Mouse (Mus musculus): ENCODE results near the gene Rgs1. TPM values are rescaled to one million over a fixed set of nuclear protein-coding genes. Genes with fewer than 3 reads are reported as not detected.

Rgs1 gene
- polyA plus RNA-seq (2015; fragmentation: Nextera tagmentation; extraction: Ambion mirVana): 0.48 and 0.51 TPM in 2 replicates

GRCm38 (mm10) chr1:144248923-144249322 lies at the start of gene Rgs1:
Gene Rgs1, minus strand, starts transcription at chr1:144249242.
- no peaks in the 10 kb centered on the region for H3K4me1 ChIP-seq (replicated peaks)
- ATAC-seq (ENCODE audit: low read depth) (no peak), DNase-seq (no peak)
- H3K9ac ChIP-seq: no peak within 1 kb of the TSS
- no peaks in the 10 kb centered on the region for H3K9me3 ChIP-seq (replicated peaks)
- H3K4me3 ChIP-seq (replicated peaks): no peak within 1 kb of the TSS
- H3K27ac ChIP-seq: no peak within 1 kb of the TSS
- H3K36me3 ChIP-seq: no peaks in the 10 kb centered on the region
- no peaks in the 10 kb centered on the region for H3K27me3 ChIP-seq
- 33% methylated on average over 9 of the region's 9 CpGs for WGBS (ENCODE audit: insufficient replicate concordance)
- H3K4me2 ChIP-seq: no peak within 1 kb of the TSS

GRCm38 (mm10) chr1:144283020-144284014 lies 34.3 kb upstream of the Rgs1 start:
- no peaks in the 10 kb centered on the region for H3K27me3 ChIP-seq
- no peak overlapping the region for H3K9ac ChIP-seq
- WGBS (ENCODE audit: insufficient replicate concordance): 43% methylated on average over 3 of the region's 3 CpGs
- no peak overlapping the region for H3K27ac ChIP-seq
- DNase-seq (no peak), ATAC-seq (ENCODE audit: low read depth) (no peak)
- H3K4me1 ChIP-seq (replicated peaks): no peaks in the 10 kb centered on the region
- H3K36me3 ChIP-seq: no peaks in the 10 kb centered on the region
- H3K9me3 ChIP-seq (replicated peaks): no peaks in the 10 kb centered on the region
- H3K4me2 ChIP-seq: no peak overlapping the region
- H3K4me3 ChIP-seq (replicated peaks): no peak overlapping the region

- H3K27ac ChIP-seq: no peak overlapping the region
- H3K4me1 ChIP-seq (replicated peaks): no peaks in the 10 kb centered on the region
Observed at GRCm38 (mm10) chr1:144280056-144280455, 31.0 kb upstream of the Rgs1 start.

GRCm38 (mm10) chr1:144272991-144273390 lies 23.9 kb upstream of the Rgs1 start:
- DNase-seq: no peak
- H3K36me3 ChIP-seq: no peaks in the 10 kb centered on the region
- WGBS (ENCODE audit: insufficient replicate concordance): 59% methylated on average over 2 of the region's 2 CpGs
- H3K4me1 ChIP-seq (replicated peaks): no peaks in the 10 kb centered on the region
- no peak overlapping the region for H3K27ac ChIP-seq
- H3K27me3 ChIP-seq: no peaks in the 10 kb centered on the region
- no peak overlapping the region for H3K4me3 ChIP-seq (replicated peaks)
- no peak for ATAC-seq (ENCODE audit: low read depth)
- H3K9me3 ChIP-seq (replicated peaks): no peaks in the 10 kb centered on the region
- no peak overlapping the region for H3K4me2 ChIP-seq
- H3K9ac ChIP-seq: no peak overlapping the region

More at GRCm38 (mm10) chr1:144280056-144280455, 31.0 kb upstream of the Rgs1 start:
- no peaks in the 10 kb centered on the region for H3K9me3 ChIP-seq (replicated peaks)
- DNase-seq (no peak), ATAC-seq (ENCODE audit: low read depth) (no peak)
- H3K4me2 ChIP-seq: no peak overlapping the region
- no peak overlapping the region for H3K9ac ChIP-seq
- WGBS (ENCODE audit: insufficient replicate concordance): 63% methylated on average over 4 of the region's 4 CpGs
- no peaks in the 10 kb centered on the region for H3K36me3 ChIP-seq
- no peaks in the 10 kb centered on the region for H3K27me3 ChIP-seq
- H3K4me3 ChIP-seq (replicated peaks): no peak overlapping the region

GRCm38 (mm10) chr1:144269112-144269511 lies 20.1 kb upstream of the Rgs1 start:
- no peaks in the 10 kb centered on the region for H3K9me3 ChIP-seq (replicated peaks)
- no peak overlapping the region for H3K4me2 ChIP-seq
- no peaks in the 10 kb centered on the region for H3K27me3 ChIP-seq
- no peak overlapping the region for H3K9ac ChIP-seq
- H3K27ac ChIP-seq: no peak overlapping the region
- H3K4me3 ChIP-seq (replicated peaks): no peak overlapping the region
- no peak for DNase-seq
- H3K36me3 ChIP-seq: no peaks in the 10 kb centered on the region
- H3K4me1 ChIP-seq (replicated peaks): no peaks in the 10 kb centered on the region
- no peak for ATAC-seq (ENCODE audit: low read depth)
- WGBS (ENCODE audit: insufficient replicate concordance): 39% methylated on average over 2 of the region's 2 CpGs

GRCm38 (mm10) chr1:144267471-144268470 lies 18.7 kb upstream of the Rgs1 start:
- no peaks in the 10 kb centered on the region for H3K27me3 ChIP-seq
- 52% methylated on average over 3 of the region's 3 CpGs for WGBS (ENCODE audit: insufficient replicate concordance)
- H3K36me3 ChIP-seq: no peaks in the 10 kb centered on the region
- H3K9ac ChIP-seq: no peak overlapping the region
- no peak overlapping the region for H3K4me3 ChIP-seq (replicated peaks)
- DNase-seq (no peak), ATAC-seq (ENCODE audit: low read depth) (no peak)
- H3K4me2 ChIP-seq: no peak overlapping the region
- H3K27ac ChIP-seq: no peak overlapping the region
- H3K9me3 ChIP-seq (replicated peaks): no peaks in the 10 kb centered on the region
- H3K4me1 ChIP-seq (replicated peaks): no peaks in the 10 kb centered on the region

GRCm38 (mm10) chr1:144264000-144264399 lies 15.0 kb upstream of the Rgs1 start:
- DNase-seq (no peak), ATAC-seq (ENCODE audit: low read depth) (no peak)
- H3K4me3 ChIP-seq (replicated peaks): no peak overlapping the region
- WGBS (ENCODE audit: insufficient replicate concordance): 63% methylated on average over 3 of the region's 3 CpGs
- no peak overlapping the region for H3K27ac ChIP-seq
- no peaks in the 10 kb centered on the region for H3K4me1 ChIP-seq (replicated peaks)
- H3K36me3 ChIP-seq: no peaks in the 10 kb centered on the region
- no peak overlapping the region for H3K4me2 ChIP-seq
- H3K27me3 ChIP-seq: no peaks in the 10 kb centered on the region
- H3K9me3 ChIP-seq (replicated peaks): no peaks in the 10 kb centered on the region
- H3K9ac ChIP-seq: no peak overlapping the region

- no peak overlapping the region for H3K27ac ChIP-seq
- no peak overlapping the region for H3K4me2 ChIP-seq
- H3K27me3 ChIP-seq: no peaks in the 10 kb centered on the region
- no peaks in the 10 kb centered on the region for H3K4me1 ChIP-seq (replicated peaks)
- no peak for DNase-seq
- H3K9me3 ChIP-seq (replicated peaks): no peaks in the 10 kb centered on the region
- H3K9ac ChIP-seq: no peak overlapping the region
- H3K4me3 ChIP-seq (replicated peaks): no peak overlapping the region
- H3K36me3 ChIP-seq: no peaks in the 10 kb centered on the region
- no peak for ATAC-seq (ENCODE audit: low read depth)
Observed at GRCm38 (mm10) chr1:144262008-144262407, 13.0 kb upstream of the Rgs1 start.

- ATAC-seq (ENCODE audit: low read depth) (no peak), DNase-seq (no peak)
- no peak overlapping the region for H3K9ac ChIP-seq
- H3K4me1 ChIP-seq (replicated peaks): no peaks in the 10 kb centered on the region
- no peaks in the 10 kb centered on the region for H3K36me3 ChIP-seq
- H3K27ac ChIP-seq: no peak overlapping the region
- H3K4me3 ChIP-seq (replicated peaks): no peak overlapping the region
- no peak overlapping the region for H3K4me2 ChIP-seq
- no peaks in the 10 kb centered on the region for H3K27me3 ChIP-seq
- 41% methylated on average over 3 of the region's 3 CpGs for WGBS (ENCODE audit: insufficient replicate concordance)
- H3K9me3 ChIP-seq (replicated peaks): no peaks in the 10 kb centered on the region
Observed at GRCm38 (mm10) chr1:144258779-144259178, 9.7 kb upstream of the Rgs1 start.

GRCm38 (mm10) chr1:144256556-144257331 lies 7.7 kb upstream of the Rgs1 start:
- no peak overlapping the region for H3K4me3 ChIP-seq (replicated peaks)
- no peak overlapping the region for H3K9ac ChIP-seq
- no peaks in the 10 kb centered on the region for H3K4me1 ChIP-seq (replicated peaks)
- H3K27me3 ChIP-seq: no peaks in the 10 kb centered on the region
- no peak for ATAC-seq (ENCODE audit: low read depth)
- no peaks in the 10 kb centered on the region for H3K36me3 ChIP-seq
- DNase-seq: no peak
- WGBS (ENCODE audit: insufficient replicate concordance): 39% methylated on average over 2 of the region's 2 CpGs
- no peak overlapping the region for H3K4me2 ChIP-seq
- H3K27ac ChIP-seq: no peak overlapping the region
- H3K9me3 ChIP-seq (replicated peaks): no peaks in the 10 kb centered on the region
